Mouse (Mus musculus): Measurements from ENCODE around the gene Hoxd10. TPM values are rescaled to one million over a fixed set of nuclear protein-coding genes. Genes with fewer than 3 reads are reported as not detected.

The Hoxd10 gene
- polyA plus RNA-seq, 1 experiment from 2014 or later, result 0.13 TPM

- in situ Hi-C loops (cut with MboI; ENCODE audit: low pct_unique_long_range_greater_than_20kb), result no loop called here
- TF ChIP-seq CTCF (IDR thresholded peaks at IDR 0.05), result no peak
- POLR2A ChIA-PET, result no interaction called here
- no peak for DNase-seq (ENCODE audit: low read depth, low spot score)
- H3K27me3 ChIP-seq, result no peaks in the 10 kb centered on the region
- CTCF ChIA-PET, result no interaction called here
- ATAC-seq, result no peak
Measured at GRCm38 (mm10) chr2:74732513-74733316, 41.0 kb downstream of the Hoxd10 start.

GRCm38 (mm10) chr2:74733317-74733661 is 41.6 kb downstream of the Hoxd10 start:
- ATAC-seq, result no peak
- ChIA-PET POLR2A (interaction anchor here (0.7 kb wide), 1 partner anchor 31 kb away, joined by 3 read pairs; no protein-coding TSS in a partner anchor), CTCF (no interaction called here)
- in situ Hi-C loops (cut with MboI; ENCODE audit: low pct_unique_long_range_greater_than_20kb), result no loop called here
- no peaks in the 10 kb centered on the region for H3K27me3 ChIP-seq
- TF ChIP-seq CTCF (IDR thresholded peaks at IDR 0.05), result no peak
- DNase-seq (ENCODE audit: low read depth, low spot score), result no peak

- ChIA-PET POLR2A (interaction anchor here (0.7 kb wide), 1 partner anchor 30 kb away, joined by 3 read pairs; no protein-coding TSS in a partner anchor), CTCF (no interaction called here)
- TF ChIP-seq CTCF (IDR thresholded peaks at IDR 0.05), result no peak
- H3K27me3 ChIP-seq, result no peaks in the 10 kb centered on the region
- DNase-seq (ENCODE audit: low read depth, low spot score) (no peak), ATAC-seq (no peak)
- in situ Hi-C loops (cut with MboI; ENCODE audit: low pct_unique_long_range_greater_than_20kb), result no loop called here
Measured at GRCm38 (mm10) chr2:74733765-74734164, 42.0 kb downstream of the Hoxd10 start.

GRCm38 (mm10) chr2:74734451-74734850 is 42.7 kb downstream of the Hoxd10 start:
- H3K27me3 ChIP-seq, result no peaks in the 10 kb centered on the region
- DNase-seq (ENCODE audit: low read depth, low spot score) (no peak), ATAC-seq (no peak)
- TF ChIP-seq CTCF (IDR thresholded peaks at IDR 0.05), result no peak
- ChIA-PET POLR2A (no interaction called here), CTCF (no interaction called here)
- in situ Hi-C loops (cut with MboI; ENCODE audit: low pct_unique_long_range_greater_than_20kb), result no loop called here

GRCm38 (mm10) chr2:74734996-74735811 is 43.5 kb downstream of the Hoxd10 start:
- no peak for TF ChIP-seq CTCF (IDR thresholded peaks at IDR 0.05)
- DNase-seq (ENCODE audit: low read depth, low spot score) (no peak), ATAC-seq (no peak)
- no peaks in the 10 kb centered on the region for H3K27me3 ChIP-seq
- ChIA-PET CTCF (no interaction called here), POLR2A (interaction anchor here (0.6 kb wide), 1 partner anchor 26 kb away, joined by 4 read pairs; no protein-coding TSS in a partner anchor)
- in situ Hi-C loops (cut with MboI; ENCODE audit: low pct_unique_long_range_greater_than_20kb), result no loop called here

GRCm38 (mm10) chr2:74735851-74736687 is 44.3 kb downstream of the Hoxd10 start:
- no peaks in the 10 kb centered on the region for H3K27me3 ChIP-seq
- no peak for ATAC-seq
- POLR2A ChIA-PET, result interaction anchor here (0.6 kb wide), 1 partner anchor 25 kb away, joined by 4 read pairs; no protein-coding TSS in a partner anchor
- DNase-seq (ENCODE audit: low read depth, low spot score), result no peak
- TF ChIP-seq CTCF (IDR thresholded peaks at IDR 0.05), result no peak
- CTCF ChIA-PET, result no interaction called here
- in situ Hi-C loops (cut with MboI; ENCODE audit: low pct_unique_long_range_greater_than_20kb), result no loop called here

- POLR2A ChIA-PET, result no interaction called here
- CTCF ChIA-PET, result no interaction called here
- no peak for ATAC-seq
- no peaks in the 10 kb centered on the region for H3K27me3 ChIP-seq
- TF ChIP-seq CTCF (IDR thresholded peaks at IDR 0.05), result no peak
- in situ Hi-C loops (cut with MboI; ENCODE audit: low pct_unique_long_range_greater_than_20kb), result no loop called here
- DNase-seq (ENCODE audit: low read depth, low spot score), result no peak
Measured at GRCm38 (mm10) chr2:74736688-74737577, 45.2 kb downstream of the Hoxd10 start.

- in situ Hi-C loops (cut with MboI; ENCODE audit: low pct_unique_long_range_greater_than_20kb), result no loop called here
Measured at GRCm38 (mm10) chr2:74737578-74738070, 45.9 kb downstream of the Hoxd10 start.

GRCm38 (mm10) chr2:74738623-74739475 is 47.1 kb downstream of the Hoxd10 start:
- ChIA-PET POLR2A (no interaction called here), CTCF (no interaction called here)
- DNase-seq (ENCODE audit: low read depth, low spot score) (no peak), ATAC-seq (no peak)
- H3K27me3 ChIP-seq, result no peaks in the 10 kb centered on the region
- in situ Hi-C loops (cut with MboI; ENCODE audit: low pct_unique_long_range_greater_than_20kb), result no loop called here
- no peak for TF ChIP-seq CTCF (IDR thresholded peaks at IDR 0.05)

More at GRCm38 (mm10) chr2:74737578-74738070, 45.9 kb downstream of the Hoxd10 start:
- no peak for TF ChIP-seq CTCF (IDR thresholded peaks at IDR 0.05)
- ChIA-PET POLR2A (no interaction called here), CTCF (no interaction called here)
- no peaks in the 10 kb centered on the region for H3K27me3 ChIP-seq
- ATAC-seq, result no peak
- DNase-seq (ENCODE audit: low read depth, low spot score), result no peak

All from Patski (cell line).